Mouse (Mus musculus) forebrain, embryonic 16.5 days (tissue): ENCODE data around the gene Sbno1. TPM values are rescaled to one million over a fixed set of nuclear protein-coding genes. Genes with fewer than 3 reads are reported as not detected.
"Not testable (repeated sequence)": the region's sequence is repeated elsewhere in the genome, so short reads cannot be mapped to it uniquely, and the experiment has no call there.

Experiments used
- ATAC-seq: fragments of 200-750 bp; cut with Nextera tagmentation; 2 replicates; pipeline ENCODE4 v1.8.0; 2017; ENCODE audit warnings: mild to moderate bottlenecking, moderate library complexity
- H3K27ac ChIP-seq: fragments of 300-500 bp; sonication (generic); 2 replicates; pipeline ENCODE4 v1.5.1; 2014; ENCODE audit warnings: low read length, control low read depth
- H3K27me3 ChIP-seq: fragments of 300-500 bp; sonication (generic); replicated peaks from 2 replicates; pipeline ENCODE4 v1.6.1; 2014; ENCODE audit warnings: low read length; ENCODE audit not compliant: control insufficient read depth, insufficient read depth
- H3K36me3 ChIP-seq: fragments of 300-500 bp; sonication (generic); 2 replicates; pipeline ENCODE4 v1.6.1; 2014; ENCODE audit not compliant: control insufficient read depth, insufficient read depth
- H3K4me1 ChIP-seq: fragments of 300-500 bp; sonication (generic); replicated peaks from 2 replicates; pipeline ENCODE4 v1.6.1; 2014; ENCODE audit warnings: low read length; ENCODE audit not compliant: control insufficient read depth, insufficient read depth
- H3K4me2 ChIP-seq: fragments of 300-500 bp; sonication (generic); 2 replicates; pipeline ENCODE4 v1.6.1; 2014; ENCODE audit warnings: mild to moderate bottlenecking, low read length, control low read depth
- H3K4me3 ChIP-seq: fragments of 300-500 bp; sonication (generic); replicated peaks from 2 replicates; pipeline ENCODE4 v1.5.1; 2014; ENCODE audit warnings: mild to moderate bottlenecking, low read length, control low read depth
- H3K9ac ChIP-seq: fragments of 300-500 bp; sonication (generic); replicated peaks from 2 replicates; pipeline ENCODE4 v1.6.1; 2014; ENCODE audit warnings: low read depth, low read length, control low read depth
- H3K9me3 ChIP-seq: fragments of 300-500 bp; sonication (generic); 2 replicates; pipeline ENCODE4 v1.6.1; 2016; ENCODE audit warnings: low read length; ENCODE audit not compliant: control insufficient read depth
- WGBS: fragments of 180-500 bp; shearing (Covaris S2); extraction: QIAGEN DNeasy Blood & Tissue Kit; methylation state at CpG from one replicate; pipeline ENCODE4 v1.1.7; 2014; 5-methylcytosine and 5-hydroxymethylcytosine counted together
- polyA plus RNA-seq: library from polyadenylated mRNA; unstranded; fragments of >200 nt; fragmentation: Nextera tagmentation; extraction: Ambion mirVana; gene quantifications from 2 replicates; pipeline ENCODE4 v1.2.1, GENCODE M21; 2015

Gene Sbno1
- polyA plus RNA-seq, 1 experiment from 2014 or later = 110 TPM

GRCm38 (mm10) chr5:124352141-124352920, 73.5 kb downstream of the Sbno1 start:
- Histone ChIP-seq H3K9me3 (no peaks in the 10 kb centered on the region), H3K4me3 (peak overlapping the region; percentile 76), H3K4me2 (peak overlapping the region; percentile 91), H3K27me3 (no peaks in the 10 kb centered on the region), H3K4me1 (peaks cover 38% of the 10 kb centered on the region), H3K36me3 (peaks cover 13% of the 10 kb centered on the region), H3K9ac (peak overlapping the region; percentile 93), H3K27ac (peak overlapping the region; percentile 99)
- ATAC-seq = peak; percentile 82
- under 1% methylated on average over 25 of the region's 30 CpGs for WGBS

- Histone ChIP-seq H3K27ac (peak overlapping the region; percentile 99), H3K36me3 (peaks cover 16% of the 10 kb centered on the region), H3K27me3 (no peaks in the 10 kb centered on the region), H3K4me1 (peaks cover 38% of the 10 kb centered on the region), H3K4me3 (peak overlapping the region; percentile 76), H3K9me3 (no peaks in the 10 kb centered on the region), H3K9ac (peak overlapping the region; percentile 93), H3K4me2 (peak overlapping the region; percentile 91)
- WGBS = 22% methylated on average over 3 of the region's 3 CpGs
- ATAC-seq = no peak
Observed at GRCm38 (mm10) chr5:124351604-124352003, 74.2 kb downstream of the Sbno1 start.

GRCm38 (mm10) chr5:124351111-124351560, 74.7 kb downstream of the Sbno1 start:
- Histone ChIP-seq H3K9ac (peak overlapping the region; percentile 93), H3K27ac (peak overlapping the region; percentile 99), H3K36me3 (peaks cover 18% of the 10 kb centered on the region), H3K27me3 (no peaks in the 10 kb centered on the region), H3K9me3 (no peaks in the 10 kb centered on the region), H3K4me3 (peak overlapping the region; percentile 76), H3K4me2 (peak overlapping the region; percentile 91), H3K4me1 (peaks cover 38% of the 10 kb centered on the region)
- peak; percentile 66 for ATAC-seq
- WGBS = 3% methylated on average over 7 of the region's 7 CpGs

- Histone ChIP-seq H3K9me3 (no peaks in the 10 kb centered on the region), H3K4me1 (peaks cover 36% of the 10 kb centered on the region), H3K27ac (peak overlapping the region; percentile 99), H3K4me2 (peak overlapping the region; percentile 91), H3K36me3 (peaks cover 18% of the 10 kb centered on the region), H3K4me3 (peak overlapping the region; percentile 76; the same call in 1 of the 2 replicates), H3K9ac (peak overlapping the region; percentile 93), H3K27me3 (no peaks in the 10 kb centered on the region)
- no peak for ATAC-seq
- WGBS = 54% methylated on average over 2 of the region's 2 CpGs
Observed at GRCm38 (mm10) chr5:124350350-124350749, 75.5 kb downstream of the Sbno1 start.

- H3K9me3 ChIP-seq = no peaks in the 10 kb centered on the region
- H3K9ac ChIP-seq = no peak overlapping the region; the same call in 1 of the 2 replicates
- no peak for ATAC-seq
- peak overlapping the region; percentile 91 for H3K4me2 ChIP-seq
- H3K4me3 ChIP-seq = peak overlapping the region; percentile 8; the same call in 1 of the 2 replicates
- peaks cover 21% of the 10 kb centered on the region for H3K36me3 ChIP-seq
- H3K4me1 ChIP-seq = peaks cover 33% of the 10 kb centered on the region
- H3K27ac ChIP-seq = peak overlapping the region; percentile 50; the same call in 1 of the 2 replicates
- WGBS = 87% methylated on average over 17 of the region's 17 CpGs
- H3K27me3 ChIP-seq = no peaks in the 10 kb centered on the region
Observed at GRCm38 (mm10) chr5:124349196-124349595, 76.6 kb downstream of the Sbno1 start.

- Histone ChIP-seq H3K36me3 (peaks cover 8% of the 10 kb centered on the region; the same call in 1 of the 2 replicates), H3K27me3 (no peaks in the 10 kb centered on the region)
Observed at GRCm38 (mm10) chr5:124342897-124343296, 82.9 kb downstream of the Sbno1 start.

GRCm38 (mm10) chr5:124341753-124342339, 84.0 kb downstream of the Sbno1 start:
- H3K4me3 ChIP-seq, H3K9me3 ChIP-seq, H3K4me2 ChIP-seq, H3K9ac ChIP-seq, H3K27me3 ChIP-seq, H3K27ac ChIP-seq, H3K36me3 ChIP-seq: not testable (repeated sequence)
- 74% methylated on average over 6 of the region's 6 CpGs for WGBS
- 0 out of 2 replicates have a peak, but pooled peaks have one; percentile 36 for ATAC-seq
- peaks cover 27% of the 10 kb centered on the region for H3K4me1 ChIP-seq

More at GRCm38 (mm10) chr5:124342897-124343296, 82.9 kb downstream of the Sbno1 start:
- Histone ChIP-seq H3K4me1 (peaks cover 17% of the 10 kb centered on the region), H3K4me2 (no peak overlapping the region), H3K4me3 (no peak overlapping the region), H3K9ac (no peak overlapping the region), H3K9me3 (no peaks in the 10 kb centered on the region), H3K27ac (no peak overlapping the region)
- 70% methylated on average over 8 of the region's 8 CpGs for WGBS
- no peak for ATAC-seq

- 80% methylated on average over 8 of the region's 8 CpGs for WGBS
- no peak overlapping the region; the same call in 1 of the 2 replicates for H3K9ac ChIP-seq
Observed at GRCm38 (mm10) chr5:124338791-124339190, 87.0 kb downstream of the Sbno1 start.

GRCm38 (mm10) chr5:124337909-124338308, 87.9 kb downstream of the Sbno1 start:
- peak overlapping the region; percentile 85 for H3K27ac ChIP-seq
- no peak overlapping the region for H3K9ac ChIP-seq
- H3K4me3 ChIP-seq = no peak overlapping the region
- WGBS = 35% methylated on average over 9 of the region's 9 CpGs
- peaks cover 51% of the 10 kb centered on the region for H3K4me1 ChIP-seq
- no peaks in the 10 kb centered on the region for H3K27me3 ChIP-seq
- no peaks in the 10 kb centered on the region for H3K9me3 ChIP-seq
- 0 out of 2 replicates have a peak overlapping the region, but pooled peaks have one; percentile 6 for H3K4me2 ChIP-seq
- ATAC-seq = peak; percentile 56
- no peaks in the 10 kb centered on the region for H3K36me3 ChIP-seq

More at GRCm38 (mm10) chr5:124338791-124339190, 87.0 kb downstream of the Sbno1 start:
- Histone ChIP-seq H3K36me3 (no peaks in the 10 kb centered on the region), H3K27me3 (no peaks in the 10 kb centered on the region), H3K27ac (peak overlapping the region; percentile 85), H3K9me3 (no peaks in the 10 kb centered on the region), H3K4me3 (no peak overlapping the region), H3K4me2 (no peak overlapping the region), H3K4me1 (peaks cover 48% of the 10 kb centered on the region)
- no peak for ATAC-seq
